Mouse (Mus musculus) limb, embryonic 15.5 days (tissue): ENCODE measurements around the gene Ppm1h. TPM values are rescaled to one million over a fixed set of nuclear protein-coding genes. Genes with fewer than 3 reads are reported as not detected.

Experiments used
- ATAC-seq: fragments of 200-750 bp; cut with Nextera tagmentation; 2 replicates; pipeline ENCODE4 v1.8.0; 2017; ENCODE audit warnings: low read depth, moderate TSS enrichment; ENCODE audit not compliant: insufficient number of reproducible peaks, low FRiP score, low TSS enrichment
- H3K27ac ChIP-seq: fragments of 300-500 bp; sonication (generic); 2 replicates; pipeline ENCODE4 v1.5.1; 2015; ENCODE audit warnings: moderate library complexity, mild to moderate bottlenecking, inconsistent platforms
- H3K27me3 ChIP-seq: fragments of 300-500 bp; sonication (generic); 2 replicates; pipeline ENCODE4 v1.6.1; 2015; ENCODE audit warnings: inconsistent platforms
- H3K36me3 ChIP-seq: fragments of 300-500 bp; sonication (generic); 2 replicates; pipeline ENCODE4 v1.6.1; 2015; ENCODE audit warnings: inconsistent platforms
- H3K4me1 ChIP-seq: fragments of 300-500 bp; sonication (generic); 2 replicates; pipeline ENCODE4 v1.6.1; 2015; ENCODE audit warnings: inconsistent platforms
- H3K4me2 ChIP-seq: fragments of 300-500 bp; sonication (generic); 2 replicates; pipeline ENCODE4 v1.6.1; 2015; ENCODE audit warnings: mild to moderate bottlenecking, inconsistent platforms
- H3K4me3 ChIP-seq: fragments of 300-500 bp; sonication (generic); 2 replicates; pipeline ENCODE4 v1.5.1; 2015; ENCODE audit warnings: mild to moderate bottlenecking, inconsistent platforms
- H3K9ac ChIP-seq: fragments of 300-500 bp; sonication (generic); 2 replicates; pipeline ENCODE4 v1.6.1; 2015; ENCODE audit warnings: inconsistent platforms
- H3K9me3 ChIP-seq: fragments of 300-500 bp; sonication (generic); 2 replicates; pipeline ENCODE4 v1.6.1; 2016; ENCODE audit warnings: inconsistent platforms
- WGBS: fragments of 180-500 bp; shearing (Covaris S2); methylation state at CpG from one replicate; pipeline ENCODE4 v1.1.7; 2015; 5-methylcytosine and 5-hydroxymethylcytosine counted together
- microRNA counts: library from miRNA; unstranded; fragments of <30 nt; microRNA quantifications from one replicate; lab custom pipeline; 2016
- microRNA-seq: library from miRNA; unstranded; fragments of <30 nt; microRNA quantifications from one replicate; pipeline ENCODE4, GENCODE M21; 2016
- polyA plus RNA-seq: library from polyadenylated mRNA; unstranded; fragments of >200 nt; fragmentation: Nextera tagmentation; extraction: Ambion mirVana; gene quantifications from 2 replicates; pipeline ENCODE4 v1.2.1, GENCODE M21; 2015

Gene Ppm1h
- polyA plus RNA-seq, 1 experiment from 2014 or later, result 3.2 TPM

DNA sequence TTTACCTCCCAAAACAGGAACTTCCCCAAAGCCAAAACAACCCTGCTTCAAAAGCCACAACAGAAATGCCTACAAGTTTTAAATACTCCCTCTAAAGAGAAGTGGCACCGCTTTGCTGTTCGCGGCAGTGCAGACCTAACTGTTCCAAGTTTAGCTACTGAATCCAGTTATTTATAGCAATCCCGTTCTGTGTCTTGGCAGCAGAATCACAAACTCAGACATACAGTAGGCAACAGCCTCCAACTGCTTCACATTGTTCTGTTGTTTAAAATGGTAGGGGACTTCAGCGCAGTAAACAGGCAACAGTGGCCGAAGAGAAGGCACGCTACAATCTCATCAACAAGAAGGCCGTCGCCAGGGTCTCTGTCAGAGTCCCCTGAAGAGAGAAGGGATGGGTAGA, 312.5 kb downstream of the Ppm1h start:
- no peak for ATAC-seq
- no peak overlapping the region for H3K9ac ChIP-seq
- WGBS, result 78% methylated on average over 9 of the region's 9 CpGs
- H3K27ac ChIP-seq, result peak overlapping the region; percentile 69
- H3K4me2 ChIP-seq, result no peak overlapping the region
- H3K9me3 ChIP-seq, result no peaks in the 10 kb centered on the region
- H3K27me3 ChIP-seq, result no peaks in the 10 kb centered on the region
- H3K4me1 ChIP-seq, result peaks cover 14% of the 10 kb centered on the region
- H3K4me3 ChIP-seq, result no peak overlapping the region
- H3K36me3 ChIP-seq, result peaks cover 32% of the 10 kb centered on the region

GRCm38 (mm10) chr10:122991648-122992047, 313.1 kb downstream of the Ppm1h start:
- no peak for ATAC-seq
- no peaks in the 10 kb centered on the region for H3K9me3 ChIP-seq
- H3K9ac ChIP-seq, result no peak overlapping the region
- WGBS, result 89% methylated on average over 9 of the region's 9 CpGs
- peaks cover 37% of the 10 kb centered on the region for H3K36me3 ChIP-seq
- peak overlapping the region; percentile 34 for H3K27ac ChIP-seq
- H3K4me2 ChIP-seq, result no peak overlapping the region
- H3K4me3 ChIP-seq, result no peak overlapping the region
- no peaks in the 10 kb centered on the region for H3K27me3 ChIP-seq
- H3K4me1 ChIP-seq, result peaks cover 13% of the 10 kb centered on the region

GRCm38 (mm10) chr10:122994402-122995107, 316.0 kb downstream of the Ppm1h start:
- H3K4me3 ChIP-seq, result no peak overlapping the region
- peaks cover 64% of the 10 kb centered on the region for H3K36me3 ChIP-seq
- no peak for ATAC-seq
- no peak overlapping the region for H3K27ac ChIP-seq
- H3K9me3 ChIP-seq, result no peaks in the 10 kb centered on the region
- WGBS, result 63% methylated on average over 17 of the region's 17 CpGs
- no peaks in the 10 kb centered on the region for H3K27me3 ChIP-seq
- no peak overlapping the region for H3K4me2 ChIP-seq
- H3K9ac ChIP-seq, result no peak overlapping the region
- no peaks in the 10 kb centered on the region for H3K4me1 ChIP-seq

MicroRNAs encoded within 50 kb of the gene (microRNA counts, 519-probe panel; counts per million panel counts)
- 4,714 counts per million, percentile 99 among the panel's probes with 10 or more counts for microRNA mmu-let-7i (lab: Ali Mortazavi, UCI)

Small RNA genes within 50 kb of the gene (microRNA-seq; reads per million reads assigned to microRNA genes)
- gene Mir6412 (not detected), gene Mir8104 (not detected), gene Mirlet7i (58,737 reads per million, percentile 100 among the genes with 10 or more reads in this experiment)

Other genes starting within 250 kb of the Ppm1h start
- gene Avpr1a, start 230.3 kb upstream of the Ppm1h start, polyA plus RNA-seq, result 4.7 and 6.3 TPM in 2 replicates